Comparison of ENCODE assay signal across 9 mouse cellular contexts in the genomic region with DNA sequence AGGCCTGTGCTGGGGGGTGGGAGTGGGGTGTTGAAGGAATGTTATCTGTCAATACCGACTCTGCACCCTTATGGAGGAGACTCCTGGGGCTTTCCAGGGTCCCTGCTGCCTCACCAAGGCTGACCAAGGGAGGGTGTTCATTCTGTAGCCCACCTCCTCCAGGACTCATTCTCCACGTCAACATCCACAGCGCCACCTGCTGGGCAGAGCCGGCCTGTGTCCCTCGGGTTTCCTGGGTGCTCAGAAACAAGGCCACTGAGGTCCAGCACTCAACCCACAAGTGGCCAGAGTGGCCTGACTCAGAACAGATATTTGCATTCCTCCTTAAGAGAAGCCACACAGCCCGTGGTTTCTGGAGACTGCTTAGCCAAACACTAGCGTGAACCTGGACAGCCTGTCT. TPM values are rescaled to one million over a fixed set of nuclear protein-coding genes. Genes with fewer than 3 reads are reported as not detected.
DNase-seq lines count a peak whose midpoint lies in the region; ATAC-seq and TF ChIP-seq lines count a peak whose summit lies in the region.
"Had no signal": no experiment of that assay in that cellular context is flagged by ENCODE, and none has a peak within 500 bp of the region (broad histone marks: within the 10 kb centered on the region; RNA-seq: fewer than 3 reads in every experiment).

No protein-coding gene starts in this region.

- H3K9me3 ChIP-seq in heart, embryonic 10.5 days: no peaks in the 10 kb centered on the region
- no peaks in the 10 kb centered on the region for H3K9me3 ChIP-seq in CH12.LX (replicated peaks; ENCODE audit: low read length)
- no peaks in the 10 kb centered on the region for H3K9me3 ChIP-seq in limb, embryonic 10.5 days (replicated peaks)
- no peaks in the 10 kb centered on the region for H3K9me3 ChIP-seq in midbrain, postnatal 0 days (ENCODE audit: low read length)
- H3K9me3 ChIP-seq: heart, embryonic 15.5 days had no signal

- no peak overlapping the region for H3K4me3 ChIP-seq in heart, embryonic 10.5 days
- H3K4me3 ChIP-seq in CH12.LX (replicated peaks in 1 of 3; ENCODE audit: low read depth in 2 of 3, low read length in 2 of 3, poor library complexity in 1 of 3): no peak overlapping the region
- H3K4me3 ChIP-seq in limb, embryonic 10.5 days: no peak overlapping the region
- no peak overlapping the region for H3K4me3 ChIP-seq in midbrain, postnatal 0 days (ENCODE audit: low read depth, low read length)
- H3K4me3 ChIP-seq: heart, embryonic 15.5 days had no signal

- intact Hi-C loops in heart, postnatal 14 days (cut with DNase I): no loop called here

- ATAC-seq in midbrain, postnatal 0 days (ENCODE audit: low FRiP score): peak; percentile 34; the same call in 1 of the 2 replicates

- no peak overlapping the region for H3K27ac ChIP-seq in heart, embryonic 10.5 days
- H3K27ac ChIP-seq in CH12.LX (ENCODE audit: insufficient read depth, low read depth): no peak overlapping the region
- H3K27ac ChIP-seq in limb, embryonic 10.5 days: no peak overlapping the region
- no peak overlapping the region for H3K27ac ChIP-seq in midbrain, postnatal 0 days (ENCODE audit: low read depth, low read length)
- H3K27ac ChIP-seq: heart, embryonic 15.5 days had no signal

- H3K9ac ChIP-seq in CH12.LX (ENCODE audit: insufficient read depth, low read depth): no peak overlapping the region
- no peak overlapping the region for H3K9ac ChIP-seq in midbrain, postnatal 0 days (replicated peaks; ENCODE audit: low read length, poor library complexity, severe bottlenecking)
- H3K9ac ChIP-seq: heart, embryonic 15.5 days had no signal

- H3K27me3 ChIP-seq in heart, embryonic 10.5 days (ENCODE audit: insufficient read depth, poor library complexity, severe bottlenecking): peaks cover 46% of the 10 kb centered on the region
- H3K27me3 ChIP-seq in CH12.LX (replicated peaks): peaks cover 18% of the 10 kb centered on the region
- H3K27me3 ChIP-seq in limb, embryonic 10.5 days (ENCODE audit: low read depth, poor library complexity, severe bottlenecking): peaks cover 11% of the 10 kb centered on the region; the same call in 1 of the 2 replicates
- no peaks in the 10 kb centered on the region for H3K27me3 ChIP-seq in midbrain, postnatal 0 days (ENCODE audit: insufficient read depth, low read length)

- no peak for TF ChIP-seq EP300 in CH12.LX (IDR thresholded peaks at IDR 0.05; ENCODE audit: low read length)

- no peaks in the 10 kb centered on the region for H3K36me3 ChIP-seq in heart, embryonic 10.5 days
- H3K36me3 ChIP-seq in CH12.LX (replicated peaks in 1 of 2; ENCODE audit: control insufficient read depth in 1 of 2, insufficient read depth in 1 of 2, low read length in 1 of 2): no peaks in the 10 kb centered on the region
- H3K36me3 ChIP-seq in limb, embryonic 10.5 days: no peaks in the 10 kb centered on the region
- no peaks in the 10 kb centered on the region for H3K36me3 ChIP-seq in midbrain, postnatal 0 days (ENCODE audit: insufficient read depth, low read length)
- H3K36me3 ChIP-seq: heart, embryonic 15.5 days had no signal

- TF ChIP-seq CTCF in CH12.LX (conservative IDR thresholded peaks at IDR 0.05 in 1 of 2, IDR thresholded peaks at IDR 0.05 in 1 of 2; ENCODE audit: low read depth in 2 of 2, low read length in 2 of 2): peak; percentile 59 to 75
- peak; percentile 84 for TF ChIP-seq CTCF in midbrain, postnatal 0 days (IDR thresholded peaks at IDR 0.05)

- peaks cover 9% of the 10 kb centered on the region; the same call in 1 of the 2 replicates for H3K4me1 ChIP-seq in heart, embryonic 10.5 days
- H3K4me1 ChIP-seq in CH12.LX (ENCODE audit: control insufficient read depth in 1 of 2, insufficient read depth in 2 of 2): peaks cover 15 to 27% of the 10 kb centered on the region in 2 experiments
- no peaks in the 10 kb centered on the region for H3K4me1 ChIP-seq in limb, embryonic 10.5 days
- H3K4me1 ChIP-seq in midbrain, postnatal 0 days (ENCODE audit: insufficient read depth, low read length): no peaks in the 10 kb centered on the region
- H3K4me1 ChIP-seq: heart, embryonic 15.5 days had no signal

- TF ChIP-seq POLR2A in CH12.LX (IDR thresholded peaks at IDR 0.05; ENCODE audit: low read depth, low read length): no peak

- no peak overlapping the region for H3K4me2 ChIP-seq in CH12.LX (ENCODE audit: insufficient read depth, low read depth, poor library complexity, severe bottlenecking)
- H3K4me2 ChIP-seq in midbrain, postnatal 0 days (ENCODE audit: low read depth, low read length, poor library complexity, severe bottlenecking): no peak overlapping the region
- H3K4me2 ChIP-seq: heart, embryonic 15.5 days had no signal

- no peaks in the 10 kb centered on the region for H3K79me2 ChIP-seq in CH12.LX (replicated peaks; ENCODE audit: control insufficient read depth, extremely low read depth, insufficient read depth, poor library complexity, severe bottlenecking)

- dilution Hi-C loops in CH12.LX (cut with MboI; ENCODE audit: extremely low pct_ligation_motif_present, extremely low pct_unique_long_range_greater_than_20kb, low sequenced_read_pairs): no loop called here

- in situ Hi-C loops in CH12.LX (cut with MboI; ENCODE audit: low pct_ligation_motif_present, low pct_unique_long_range_greater_than_20kb, low sequenced_read_pairs): loop anchor here (25.0 kb wide), 1 partner anchor 945 kb away; the partner anchor contains the start of gene Cpsf4l

- DNase-seq in heart, postnatal 14 days: peak; percentile 55 to 59
- DNase-seq in heart, embryonic 10.5 days (ENCODE audit: low spot score): no peak
- DNase-seq in CH12.LX (ENCODE audit: extremely low read depth): peak; percentile 61
- DNase-seq in cerebellum, adult 9-10 months: peak; percentile 72
- DNase-seq in gastrocnemius, postnatal 10 days: peak; percentile 71
- DNase-seq in limb, embryonic 10.5 days (ENCODE audit: low spot score): peak; percentile 84
- peak; percentile 71 for DNase-seq in midbrain, postnatal 0 days (ENCODE audit: low spot score)
- DNase-seq in thymus, postnatal 14 days: peak; percentile 71

- peak; percentile 9 for TF ChIP-seq RAD21 in CH12.LX (IDR thresholded peaks at IDR 0.05; ENCODE audit: low read depth, low read length)

- 12% methylated on average over 7 of the region's 7 CpGs for WGBS in heart, embryonic 10.5 days
- 20% methylated on average over 7 of the region's 7 CpGs for WGBS in limb, embryonic 10.5 days
- WGBS in midbrain, postnatal 0 days: 24% methylated on average over 7 of the region's 7 CpGs

TF ChIP-seq in CH12.LX, 34 proteins besides CTCF, POLR2A, EP300 and RAD21:
- TF ChIP-seq ZNF384 (IDR thresholded peaks at IDR 0.05; ENCODE audit: low read depth, low read length) (no peak), SMC3 (IDR thresholded peaks at IDR 0.05; ENCODE audit: low read depth, low read length) (peak; percentile 33), ELF1 (IDR thresholded peaks at IDR 0.05; ENCODE audit: low read depth, low read length) (peak; percentile 23; the same call in 1 of the 2 replicates)
TF ChIP-seq in CH12.LX: peak in this region for 2.

RNA-seq across cellular contexts. Expression of gene Rpl38, which starts 10.6 kb away (rescaled TPM):
- 100 to 1,000 TPM; 606 to 649 TPM for total RNA-seq in heart, postnatal 14 days (2021)
- polyA plus RNA-seq in heart, embryonic 10.5 days (2016; fragmentation: Nextera tagmentation; extraction: Ambion mirVana): 789 and 902 TPM in 2 replicates
- total RNA-seq in CH12.LX (2012; rRNA removed): 5,484 and 5,556 TPM in 2 replicates
- total RNA-seq in CH12.LX (2014; rRNA removed): 3,381 and 4,204 TPM in 2 replicates
- 1,021 and 1,435 TPM in 2 replicates for polyA plus RNA-seq in CH12.LX (2012; ENCODE audit: insufficient read length, low read depth)
- total RNA-seq in gastrocnemius, postnatal 10 days (2021): 1,000 to 10,000 TPM in 1 of 2 experiments, 100 to 1,000 TPM in 1; 978 to 1,057 TPM
- polyA plus RNA-seq in limb, embryonic 10.5 days (2016; fragmentation: Nextera tagmentation; extraction: Ambion mirVana): 966 and 1,201 TPM in 2 replicates
- 903 and 1,541 TPM in 2 replicates for total RNA-seq in midbrain, postnatal 0 days (2014; rRNA removed)
- 889 and 977 TPM in 2 replicates for polyA plus RNA-seq in midbrain, postnatal 0 days (2015; fragmentation: Nextera tagmentation; extraction: Ambion mirVana)

RNA-seq across cellular contexts. Expression of gene Ttyh2, which starts 17.5 kb away (rescaled TPM):
- 10 to 100 TPM; 11.3 to 13.4 TPM for total RNA-seq in heart, postnatal 14 days (2021)
- 4.8 and 4.9 TPM in 2 replicates for polyA plus RNA-seq in heart, embryonic 10.5 days (2016; fragmentation: Nextera tagmentation; extraction: Ambion mirVana)
- total RNA-seq in CH12.LX (2012; rRNA removed) (1.4 TPM in 2 replicates), CH12.LX (2014; rRNA removed) (0.82 and 1.2 TPM in 2 replicates)
- polyA plus RNA-seq in CH12.LX (2012; ENCODE audit: insufficient read length, low read depth): 2.4 TPM in 2 replicates
- total RNA-seq in gastrocnemius, postnatal 10 days (2021): 10 to 100 TPM; 74.5 to 75.9 TPM
- polyA plus RNA-seq in limb, embryonic 10.5 days (2016; fragmentation: Nextera tagmentation; extraction: Ambion mirVana): 8.6 and 9.2 TPM in 2 replicates
- total RNA-seq in midbrain, postnatal 0 days (2014; rRNA removed): 42.8 and 58.2 TPM in 2 replicates
- polyA plus RNA-seq in midbrain, postnatal 0 days (2015; fragmentation: Nextera tagmentation; extraction: Ambion mirVana): 27.1 and 29.4 TPM in 2 replicates

Comparison
In these comparisons a context has a peak if more than half of its experiments do, and no peak if none do; other contexts are left out.
1. RNA of gene Ttyh2, which starts 17.5 kb away (total RNA-seq): 74.5 to 75.9 TPM in gastrocnemius, postnatal 10 days, 42.8 to 58.2 TPM in midbrain, postnatal 0 days and 11.3 to 13.4 TPM in heart, postnatal 14 days; 0.82 to 1.4 TPM in CH12.LX; every median in the first group is over 4 times any median in the second.